Mouse (Mus musculus): Measurements from ENCODE around the gene Hspa1b. TPM values are rescaled to one million over a fixed set of nuclear protein-coding genes. Genes with fewer than 3 reads are reported as not detected.
"Not testable (repeated sequence)": the region's sequence is repeated elsewhere in the genome, so short reads cannot be mapped to it uniquely, and the experiment has no call there.

The Hspa1b gene
- polyA plus RNA-seq, 1 experiment from 2014 or later, result 0.56 TPM

- Histone ChIP-seq H3K9me3 (ENCODE audit: control insufficient read depth, low read length) (no peaks in the 10 kb centered on the region), H3K4me3 (replicated peaks; ENCODE audit: low read length) (peak within 1 kb of the TSS; percentile 92), H3K4me1 (replicated peaks; ENCODE audit: control insufficient read depth, insufficient read depth, low read length) (peaks cover 17% of the 10 kb centered on the region), H3K27ac (peak within 1 kb of the TSS; percentile 96), H3K36me3 (replicated peaks; ENCODE audit: control insufficient read depth, insufficient read depth) (peaks cover 18% of the 10 kb centered on the region), H3K4me2 (replicated peaks) (peak within 1 kb of the TSS; percentile 100), H3K27me3 (ENCODE audit: control insufficient read depth, insufficient read depth, low read length) (no peaks in the 10 kb centered on the region), H3K9ac (peak within 1 kb of the TSS; percentile 92)
- DNase-seq (ENCODE audit: low spot score), result peak; percentile 81
- under 1% methylated on average over 66 of the region's 83 CpGs for WGBS
- peak; percentile 88 for ATAC-seq (ENCODE audit: low FRiP score)
These were observed 41.8 kb upstream of the Hspa1b start, which contains the start of gene Vars for GRCm38 (mm10) chr17:35000717-35001451. Vars (plus strand) TSS chr17:35000987.

DNA sequence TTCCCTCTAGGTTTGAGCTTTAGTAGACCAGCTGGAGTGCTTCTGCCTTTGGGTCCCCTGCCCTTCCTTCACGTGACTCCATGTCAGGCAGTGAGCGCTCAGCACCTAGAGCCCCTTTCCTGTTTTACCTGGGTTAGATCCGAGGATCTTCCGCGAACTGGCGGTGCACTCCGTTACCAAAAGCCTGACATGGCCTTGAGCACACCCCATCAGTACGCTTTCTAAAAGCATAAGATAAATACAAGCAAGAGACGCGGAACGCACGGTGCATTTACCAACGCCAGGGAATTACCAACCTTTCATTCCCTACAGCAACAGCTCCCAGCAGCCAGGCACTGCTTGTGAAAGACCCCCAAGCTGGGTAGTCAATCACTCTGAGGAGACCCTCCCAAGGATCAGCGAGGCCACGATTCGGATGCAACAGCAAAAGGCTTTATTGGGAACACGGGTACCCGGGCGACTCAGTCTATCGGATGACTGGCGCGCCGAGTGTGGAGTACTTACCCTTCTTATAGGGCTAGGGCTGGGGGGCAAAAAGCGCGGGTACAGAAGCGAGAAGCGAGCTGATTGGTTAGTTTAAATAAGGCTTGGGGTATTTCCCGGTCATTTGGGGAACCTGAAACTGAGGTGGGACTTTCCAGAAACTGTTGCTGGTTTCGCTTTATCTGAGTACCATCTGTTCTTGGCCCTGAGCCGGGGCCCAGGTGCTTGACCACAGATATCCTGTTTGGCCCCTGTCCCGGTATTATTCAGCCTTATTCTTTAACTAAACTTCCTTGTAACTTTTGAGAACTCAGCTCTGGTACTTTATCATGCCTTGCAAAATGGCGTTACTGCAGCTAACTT is 41.1 kb upstream of the Hspa1b start:
- H3K36me3 ChIP-seq (replicated peaks; ENCODE audit: control insufficient read depth, insufficient read depth); H3K27me3 ChIP-seq (ENCODE audit: control insufficient read depth, insufficient read depth, low read length); DNase-seq (ENCODE audit: low spot score); H3K9me3 ChIP-seq (ENCODE audit: control insufficient read depth, low read length); ATAC-seq (ENCODE audit: low FRiP score): not testable (repeated sequence)
- H3K27ac ChIP-seq, result peak overlapping the region; percentile 96
- peak overlapping the region; percentile 92 for H3K4me3 ChIP-seq (replicated peaks; ENCODE audit: low read length)
- H3K4me2 ChIP-seq (replicated peaks), result peak overlapping the region; percentile 100
- H3K9ac ChIP-seq, result peak overlapping the region; percentile 92
- 25% methylated on average over 28 of the region's 32 CpGs for WGBS
- H3K4me1 ChIP-seq (replicated peaks; ENCODE audit: control insufficient read depth, insufficient read depth, low read length), result peaks cover 17% of the 10 kb centered on the region

- no peak overlapping the region for H3K4me3 ChIP-seq (replicated peaks; ENCODE audit: low read length)
- no peak overlapping the region for H3K27ac ChIP-seq
- no peaks in the 10 kb centered on the region for H3K9me3 ChIP-seq (ENCODE audit: control insufficient read depth, low read length)
- H3K36me3 ChIP-seq (replicated peaks; ENCODE audit: control insufficient read depth, insufficient read depth), result no peaks in the 10 kb centered on the region
- peaks cover 17% of the 10 kb centered on the region for H3K4me1 ChIP-seq (replicated peaks; ENCODE audit: control insufficient read depth, insufficient read depth, low read length)
- 94% methylated on average over 15 of the region's 15 CpGs for WGBS
- ATAC-seq (ENCODE audit: low FRiP score) (no peak), DNase-seq (ENCODE audit: low spot score) (no peak)
- H3K9ac ChIP-seq, result no peak overlapping the region
- H3K27me3 ChIP-seq (ENCODE audit: control insufficient read depth, insufficient read depth, low read length), result no peaks in the 10 kb centered on the region
- no peak overlapping the region for H3K4me2 ChIP-seq (replicated peaks)
These were observed 39.7 kb upstream of the Hspa1b start for GRCm38 (mm10) chr17:34998526-34999430.

DNA sequence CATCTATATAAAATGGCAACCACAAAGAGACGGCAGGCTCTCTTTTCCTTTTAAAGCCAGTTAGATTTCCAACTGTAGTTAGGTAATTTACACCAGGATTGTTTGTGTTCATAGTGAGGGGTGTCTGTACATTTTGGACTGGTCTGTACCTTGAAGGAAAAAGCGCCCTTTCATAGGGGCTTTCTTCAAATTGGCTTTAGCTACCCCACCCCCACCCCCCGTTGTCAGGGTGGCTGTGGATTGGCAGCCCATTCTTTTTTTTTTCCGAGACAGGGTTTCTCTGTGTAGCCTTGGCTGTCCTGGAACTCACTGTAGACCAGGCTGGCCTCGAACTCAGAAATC is 38.1 kb upstream of the Hspa1b start:
- 85% methylated on average over 5 of the region's 5 CpGs for WGBS
- no peak for ATAC-seq (ENCODE audit: low FRiP score)

DNA sequence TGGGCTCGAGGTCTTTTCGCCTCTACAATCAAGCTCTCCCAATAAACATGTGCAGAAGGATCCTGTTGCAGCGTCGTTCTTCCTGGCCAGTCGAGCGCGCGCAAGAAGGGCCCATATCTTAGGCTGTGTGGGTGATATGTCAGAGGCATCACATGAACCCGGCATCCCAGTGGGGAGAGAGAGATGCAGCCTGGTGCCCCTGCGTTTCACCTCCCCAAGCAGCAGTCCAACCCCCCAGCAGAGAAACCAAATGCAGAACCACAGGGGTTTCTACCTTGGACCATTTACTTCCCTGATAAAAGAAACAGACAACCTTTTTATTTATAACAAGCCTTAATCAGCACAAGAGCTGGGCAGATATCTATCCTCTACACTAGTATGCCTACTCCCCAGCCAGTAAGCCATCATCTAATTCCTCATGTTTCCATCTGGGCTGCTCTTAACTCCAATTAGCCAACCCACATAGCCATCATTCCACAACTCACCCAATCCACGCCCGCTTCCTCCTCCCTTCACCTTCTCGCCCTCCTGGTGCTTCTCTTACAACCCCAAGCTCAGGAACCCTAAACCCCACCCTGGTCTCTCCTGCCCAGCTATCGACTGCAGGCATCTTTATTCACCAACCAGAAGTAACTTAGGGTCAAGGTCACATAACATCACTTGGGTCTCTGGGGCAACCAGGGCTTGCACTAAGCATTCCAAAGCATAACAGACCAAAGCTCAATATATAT is 37.5 kb upstream of the Hspa1b start:
- H3K9me3 ChIP-seq (ENCODE audit: control insufficient read depth, low read length), result no peaks in the 10 kb centered on the region
- H3K27me3 ChIP-seq (ENCODE audit: control insufficient read depth, insufficient read depth, low read length), result no peaks in the 10 kb centered on the region
- no peak overlapping the region for H3K4me3 ChIP-seq (replicated peaks; ENCODE audit: low read length)
- WGBS, result 90% methylated on average over 12 of the region's 14 CpGs
- no peak overlapping the region for H3K4me2 ChIP-seq (replicated peaks)
- H3K9ac ChIP-seq, result no peak overlapping the region
- no peak overlapping the region for H3K27ac ChIP-seq
- no peaks in the 10 kb centered on the region for H3K4me1 ChIP-seq (replicated peaks; ENCODE audit: control insufficient read depth, insufficient read depth, low read length)
- H3K36me3 ChIP-seq (replicated peaks; ENCODE audit: control insufficient read depth, insufficient read depth), result no peaks in the 10 kb centered on the region
- no peak for ATAC-seq (ENCODE audit: low FRiP score)
- DNase-seq (ENCODE audit: low spot score), result no peak

More for the DNA sequence above, 38.1 kb upstream of the Hspa1b start:
- Histone ChIP-seq H3K27ac (no peak overlapping the region), H3K9me3 (ENCODE audit: control insufficient read depth, low read length) (no peaks in the 10 kb centered on the region), H3K36me3 (replicated peaks; ENCODE audit: control insufficient read depth, insufficient read depth) (no peaks in the 10 kb centered on the region), H3K27me3 (ENCODE audit: control insufficient read depth, insufficient read depth, low read length) (no peaks in the 10 kb centered on the region), H3K9ac (no peak overlapping the region), H3K4me1 (replicated peaks; ENCODE audit: control insufficient read depth, insufficient read depth, low read length) (peaks cover 4% of the 10 kb centered on the region; the same call in 1 of the 2 replicates), H3K4me3 (replicated peaks; ENCODE audit: low read length) (no peak overlapping the region), H3K4me2 (replicated peaks) (no peak overlapping the region)
- DNase-seq (ENCODE audit: low spot score), result no peak

DNA sequence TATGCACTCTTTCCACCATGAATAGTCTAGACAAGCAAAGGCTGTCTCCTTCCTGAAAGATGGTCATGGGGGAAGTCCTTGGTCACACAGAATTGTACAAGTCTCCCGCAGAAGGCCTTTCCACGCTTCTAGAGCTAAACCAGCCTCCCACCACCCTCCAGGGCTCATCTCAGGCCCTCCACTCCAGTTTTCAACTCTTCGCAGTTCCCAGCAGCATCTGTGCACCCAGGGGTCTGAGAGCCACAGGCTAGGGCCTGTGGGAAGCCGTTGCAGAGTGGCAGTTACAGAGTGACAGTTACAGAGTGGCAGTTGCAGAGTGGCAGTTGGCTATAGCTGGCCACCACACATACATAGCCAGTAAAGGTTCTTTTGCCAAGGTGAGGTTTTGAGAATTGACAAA is 36.9 kb upstream of the Hspa1b start:
- not testable (repeated sequence) for ATAC-seq (ENCODE audit: low FRiP score); DNase-seq (ENCODE audit: low spot score); H3K27me3 ChIP-seq (ENCODE audit: control insufficient read depth, insufficient read depth, low read length); H3K9ac ChIP-seq; H3K27ac ChIP-seq; H3K36me3 ChIP-seq (replicated peaks; ENCODE audit: control insufficient read depth, insufficient read depth); H3K9me3 ChIP-seq (ENCODE audit: control insufficient read depth, low read length); H3K4me1 ChIP-seq (replicated peaks; ENCODE audit: control insufficient read depth, insufficient read depth, low read length); H3K4me2 ChIP-seq (replicated peaks); H3K4me3 ChIP-seq (replicated peaks; ENCODE audit: low read length)
- WGBS, result 97% methylated on average over 4 of the region's 4 CpGs

GRCm38 (mm10) chr17:34995192-34995591 is 36.2 kb upstream of the Hspa1b start:
- H3K4me2 ChIP-seq (replicated peaks); H3K36me3 ChIP-seq (replicated peaks; ENCODE audit: control insufficient read depth, insufficient read depth); H3K4me3 ChIP-seq (replicated peaks; ENCODE audit: low read length); H3K9ac ChIP-seq; H3K27ac ChIP-seq; DNase-seq (ENCODE audit: low spot score); H3K27me3 ChIP-seq (ENCODE audit: control insufficient read depth, insufficient read depth, low read length); ATAC-seq (ENCODE audit: low FRiP score); H3K4me1 ChIP-seq (replicated peaks; ENCODE audit: control insufficient read depth, insufficient read depth, low read length); H3K9me3 ChIP-seq (ENCODE audit: control insufficient read depth, low read length): not testable (repeated sequence)
- 89% methylated on average over 4 of the region's 4 CpGs for WGBS

GRCm38 (mm10) chr17:34994751-34995150 is 35.7 kb upstream of the Hspa1b start:
- ATAC-seq (ENCODE audit: low FRiP score) (no peak), DNase-seq (ENCODE audit: low spot score) (no peak)
- no peak overlapping the region for H3K4me3 ChIP-seq (replicated peaks; ENCODE audit: low read length)
- H3K9ac ChIP-seq, result no peak overlapping the region
- no peak overlapping the region for H3K4me2 ChIP-seq (replicated peaks)
- no peak overlapping the region for H3K27ac ChIP-seq
- no peaks in the 10 kb centered on the region for H3K9me3 ChIP-seq (ENCODE audit: control insufficient read depth, low read length)
- H3K4me1 ChIP-seq (replicated peaks; ENCODE audit: control insufficient read depth, insufficient read depth, low read length), result no peaks in the 10 kb centered on the region
- H3K36me3 ChIP-seq (replicated peaks; ENCODE audit: control insufficient read depth, insufficient read depth), result 0 out of 2 replicates have a peak, but pooled peaks cover 5% of the 10 kb centered on the region
- no peaks in the 10 kb centered on the region for H3K27me3 ChIP-seq (ENCODE audit: control insufficient read depth, insufficient read depth, low read length)

Measured in hindbrain, embryonic 14.5 days (tissue).